Mouse (Mus musculus): ENCODE measurements at regions not wholly inside any gene's neighbourhood (a gene's known extent, or its start where the extent isn't known, plus 50 kb on each side); places are given as distances from the start of the nearest gene placed in this dataset.
"Not testable (repeated sequence)": the region's sequence is repeated elsewhere in the genome, so short reads cannot be mapped to it uniquely, and the experiment has no call there.

- DNase-seq: no peak
Observed at GRCm38 (mm10) chr9:82484341-82484740, 345.0 kb upstream of the Irak1bp1 start.

- DNase-seq: no peak
Observed at GRCm38 (mm10) chr9:82493440-82493839, 335.9 kb upstream of the Irak1bp1 start.

DNA sequence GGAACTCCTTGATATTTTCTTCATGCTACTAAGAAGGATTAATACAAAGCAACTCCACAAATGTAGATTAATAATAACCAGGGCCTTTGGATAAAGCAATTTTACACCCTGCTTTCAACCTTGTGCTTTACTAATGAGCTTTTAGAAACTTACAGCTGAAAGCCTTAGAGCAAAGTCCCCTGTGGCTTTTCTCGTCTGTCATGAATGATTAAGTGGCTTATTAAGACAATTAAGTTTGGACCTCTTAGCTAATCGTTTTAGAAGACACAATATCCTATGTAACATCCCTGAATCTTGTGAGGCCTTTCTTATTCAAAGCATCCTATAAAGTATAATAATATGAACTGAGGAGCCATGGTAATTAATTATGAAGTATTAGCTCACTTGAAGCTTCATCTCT is 319.3 kb upstream of the Irak1bp1 start:
- DNase-seq: no peak

DNA sequence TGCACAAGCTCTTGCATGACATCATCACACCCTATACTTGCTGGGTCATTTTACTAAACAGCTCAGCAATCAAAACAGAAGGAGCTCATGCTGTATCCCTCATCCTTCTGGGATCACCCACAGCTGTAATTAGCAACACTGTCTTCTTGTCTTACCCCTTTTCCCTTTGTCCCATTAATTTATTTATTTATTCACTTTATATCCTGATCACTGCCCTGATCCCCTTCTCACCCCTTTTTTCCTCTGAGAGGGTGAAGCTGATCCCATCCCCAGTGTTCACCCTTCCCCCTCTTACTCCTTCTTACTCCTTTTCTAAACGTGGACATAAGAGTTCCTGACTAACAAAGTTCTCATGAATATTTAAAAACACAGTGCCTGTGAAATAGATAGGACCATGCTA is 310.3 kb upstream of the Irak1bp1 start:
- no peak for DNase-seq

- no peak for DNase-seq
Observed at GRCm38 (mm10) chr9:82527867-82528385, 301.4 kb upstream of the Irak1bp1 start.

GRCm38 (mm10) chr9:82552726-82553125 is 276.6 kb upstream of the Irak1bp1 start:
- no peak for DNase-seq

DNA sequence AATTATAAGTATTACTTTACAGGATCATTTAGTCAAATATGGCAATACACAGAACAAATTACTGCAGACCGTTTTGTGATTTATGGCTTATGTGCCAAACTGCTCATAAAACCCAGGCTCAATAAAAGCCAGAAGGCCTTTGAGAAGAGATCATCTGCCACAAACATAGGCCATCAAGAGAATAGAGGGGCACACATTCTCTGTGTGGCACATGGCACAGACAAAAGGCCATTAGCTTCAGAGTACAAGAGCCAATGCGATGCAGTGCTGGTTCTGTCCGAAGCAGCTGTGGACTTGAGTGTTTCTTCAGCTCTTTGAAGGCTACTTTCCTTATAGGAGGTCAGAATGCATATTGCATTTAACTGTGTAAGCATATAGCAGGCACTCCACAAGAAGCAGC is 276.1 kb upstream of the Irak1bp1 start:
- DNase-seq: no peak

DNA sequence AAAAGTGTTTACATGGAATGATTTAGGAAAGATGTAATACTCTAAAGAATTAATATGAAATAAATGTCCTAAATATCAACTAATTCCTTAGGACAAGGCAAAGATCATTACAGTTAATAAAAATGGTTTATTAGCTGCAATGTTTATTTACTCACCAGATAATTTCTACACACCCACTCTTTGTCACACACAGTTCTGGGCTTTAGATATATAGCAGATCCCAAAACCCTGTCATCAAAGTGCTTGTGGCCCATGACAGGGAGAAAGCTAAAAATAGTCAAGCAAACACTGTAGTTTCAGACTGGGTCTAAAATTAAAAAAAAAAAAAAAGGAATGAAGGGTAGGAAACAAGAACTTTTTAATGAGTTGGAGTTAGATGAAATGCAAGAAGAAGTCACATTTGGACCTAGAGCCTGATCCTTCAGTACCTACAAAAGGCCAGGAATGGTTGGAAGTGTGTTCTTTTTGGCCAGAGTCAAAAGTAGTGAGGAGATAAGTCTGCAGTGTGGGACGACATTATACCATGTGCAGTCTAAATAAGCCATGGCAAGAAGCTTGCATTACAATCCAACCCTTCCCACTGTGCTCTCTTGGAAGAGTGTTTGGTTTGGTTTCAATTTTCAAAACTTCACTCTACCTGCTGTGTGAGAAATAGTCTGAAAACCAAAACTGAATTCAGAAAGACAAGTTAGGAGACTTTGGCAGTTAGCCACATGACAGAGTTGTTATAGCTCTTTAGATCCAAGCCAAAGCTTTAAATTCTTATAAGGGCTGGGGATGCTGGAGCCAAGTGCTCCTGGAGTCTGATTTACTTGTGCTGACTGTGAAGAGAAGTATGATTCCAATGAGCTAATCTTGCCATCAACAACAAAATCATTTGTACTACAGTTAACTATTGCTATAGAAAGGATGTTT is 266.5 kb upstream of the Irak1bp1 start:
- no peak for DNase-seq

- DNase-seq: no peak
Observed at GRCm38 (mm10) chr9:82581373-82582018, 247.8 kb upstream of the Irak1bp1 start.

DNA sequence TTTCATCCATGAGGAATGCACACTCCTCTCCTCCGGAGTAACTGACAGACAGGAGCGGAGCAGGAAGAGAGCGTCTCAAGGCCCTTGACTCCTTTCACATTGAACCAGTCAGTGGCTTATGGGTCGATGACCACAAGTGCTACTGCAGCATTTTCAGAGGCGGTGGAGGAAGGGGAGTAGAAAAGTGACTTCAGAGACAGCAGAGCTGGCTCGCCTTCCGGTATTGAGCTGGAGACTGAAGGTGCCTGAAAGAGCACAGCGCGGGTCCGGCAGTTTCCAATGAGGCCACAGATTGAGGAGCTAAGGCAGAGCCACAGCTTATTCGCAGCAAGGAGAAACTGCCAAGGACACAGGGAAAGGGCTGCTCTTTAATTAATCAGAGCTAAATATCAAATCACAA is 220.2 kb upstream of the Irak1bp1 start:
- DNase-seq: no peak

DNA sequence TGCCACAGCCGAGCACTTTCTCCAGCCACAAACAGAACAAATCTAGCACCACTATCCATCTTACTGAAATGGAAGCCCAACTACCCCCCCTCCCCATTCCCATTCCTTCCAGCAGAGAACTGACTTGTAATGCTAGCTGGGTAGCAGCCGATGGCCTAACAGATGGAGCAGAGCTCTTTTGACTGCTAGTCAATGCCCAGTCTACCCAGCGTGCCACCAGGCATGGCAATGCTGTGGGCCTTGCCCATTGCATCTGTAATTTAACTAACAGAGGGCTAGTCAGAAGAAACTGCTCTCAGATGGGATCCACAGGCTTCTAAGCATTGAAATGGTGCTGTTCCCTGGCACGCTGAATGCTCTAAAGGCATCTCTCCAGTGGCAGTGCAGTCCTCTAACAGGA is 219.4 kb upstream of the Irak1bp1 start:
- peak; percentile 9 for DNase-seq

DNA sequence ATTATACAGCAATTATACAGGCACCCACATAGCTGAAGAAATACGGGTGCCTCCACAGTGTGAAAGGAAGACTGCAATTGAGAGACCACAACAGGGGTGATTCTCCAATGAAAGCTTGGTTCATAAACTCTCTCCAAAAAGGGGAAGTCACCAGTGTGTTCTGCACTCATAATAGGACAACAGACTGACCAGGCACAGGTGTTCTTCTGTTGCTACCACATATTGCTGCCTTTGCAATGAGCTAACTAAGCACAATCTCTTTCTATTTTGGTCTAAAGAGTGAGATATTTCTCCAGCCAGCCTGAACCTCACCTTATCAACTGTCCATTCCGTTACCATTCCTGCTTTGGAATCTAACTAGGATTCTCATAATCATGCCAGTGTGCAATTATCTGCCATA is 216.8 kb upstream of the Irak1bp1 start:
- DNase-seq: no peak

- no peak for DNase-seq
Observed at GRCm38 (mm10) chr9:82632411-82632810, 196.9 kb upstream of the Irak1bp1 start.

DNA sequence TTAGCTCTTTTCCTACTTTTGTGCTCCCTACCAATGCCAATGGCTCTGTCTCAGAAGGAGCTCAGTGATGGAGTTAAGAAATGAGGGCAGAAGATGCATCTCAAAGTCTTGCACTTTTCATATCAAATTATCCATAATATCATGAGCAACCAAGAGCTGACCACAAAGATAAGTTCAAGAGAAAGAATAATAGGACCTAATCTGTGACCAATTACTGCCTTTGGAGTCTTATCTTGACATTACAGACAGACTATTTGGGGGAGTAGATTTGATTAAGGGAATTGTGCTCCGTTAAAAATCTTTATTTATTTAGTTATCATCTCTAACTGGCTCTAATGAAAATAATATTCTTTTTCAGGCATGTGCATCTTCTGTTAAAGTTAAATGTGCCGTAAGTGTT is 189.1 kb upstream of the Irak1bp1 start:
- DNase-seq: no peak

DNA sequence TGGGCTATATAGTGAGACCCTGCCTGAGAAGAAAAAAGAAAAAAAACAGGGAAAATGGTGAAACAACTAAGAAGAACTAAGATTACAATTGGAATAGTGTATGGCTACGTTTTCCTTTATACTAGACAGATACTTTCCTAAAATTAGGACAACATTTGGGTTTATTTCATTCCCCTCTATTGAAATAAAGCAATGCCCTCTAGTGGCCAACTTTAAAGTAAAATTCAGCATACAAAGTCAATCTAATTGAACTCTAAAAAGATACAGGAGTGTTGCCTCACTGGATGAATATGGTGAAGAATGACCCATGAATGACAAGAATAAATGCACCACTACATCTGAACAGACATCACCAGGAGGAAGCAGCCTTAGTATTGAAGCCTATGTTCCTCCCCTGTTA is 185.4 kb upstream of the Irak1bp1 start:
- DNase-seq: no peak

GRCm38 (mm10) chr9:82655511-82655910 is 173.8 kb upstream of the Irak1bp1 start:
- not testable (repeated sequence) for DNase-seq

DNA sequence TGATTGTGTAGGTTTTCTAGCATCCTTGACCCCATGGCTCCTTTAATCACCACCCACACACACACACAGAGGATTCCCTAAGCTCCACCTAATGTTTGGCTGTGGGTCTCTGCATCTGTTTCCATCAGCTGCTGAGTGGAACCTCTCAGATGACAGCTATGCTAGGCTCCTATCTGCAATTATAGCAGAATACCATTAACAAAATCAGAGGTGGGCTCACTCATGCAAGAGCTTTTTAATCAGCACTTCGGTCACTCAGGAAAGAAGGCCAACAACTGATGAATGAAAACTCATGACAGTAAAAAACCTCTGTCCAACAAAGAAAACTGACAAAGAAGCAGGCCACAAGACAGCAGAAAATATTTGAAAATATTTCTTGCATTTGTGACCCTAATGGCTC is 147.1 kb upstream of the Irak1bp1 start:
- no peak for DNase-seq

DNA sequence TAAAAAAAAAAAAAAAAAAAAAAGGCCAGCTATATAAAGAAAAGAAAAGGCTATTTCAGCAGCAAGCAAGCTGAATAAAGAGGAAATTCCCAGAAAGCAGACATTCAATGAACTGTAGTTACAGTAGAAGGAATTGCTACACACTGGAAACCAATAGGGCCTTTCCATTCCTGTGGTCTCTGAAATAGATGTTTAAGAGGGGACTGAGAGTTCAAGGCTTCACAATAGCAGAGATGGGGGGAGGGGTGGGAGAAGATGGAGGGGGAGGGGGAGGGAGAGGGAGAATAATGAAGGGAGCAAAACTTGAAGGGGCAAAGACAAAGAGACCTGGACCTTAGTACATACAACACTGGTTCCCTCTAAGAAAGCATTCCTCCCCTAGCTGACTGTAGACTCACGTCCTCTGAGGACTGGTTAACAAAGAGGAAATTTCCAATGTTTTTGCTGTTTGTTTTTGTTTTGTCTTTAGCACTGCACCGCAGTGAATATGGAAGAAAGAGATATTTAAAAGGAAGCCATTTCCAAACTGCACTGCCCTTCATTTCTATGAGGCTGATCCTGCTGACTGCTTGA is 119.8 kb upstream of the Irak1bp1 start:
- no peak for DNase-seq

GRCm38 (mm10) chr9:82709991-82710593 is 119.2 kb upstream of the Irak1bp1 start:
- no peak for DNase-seq

DNA sequence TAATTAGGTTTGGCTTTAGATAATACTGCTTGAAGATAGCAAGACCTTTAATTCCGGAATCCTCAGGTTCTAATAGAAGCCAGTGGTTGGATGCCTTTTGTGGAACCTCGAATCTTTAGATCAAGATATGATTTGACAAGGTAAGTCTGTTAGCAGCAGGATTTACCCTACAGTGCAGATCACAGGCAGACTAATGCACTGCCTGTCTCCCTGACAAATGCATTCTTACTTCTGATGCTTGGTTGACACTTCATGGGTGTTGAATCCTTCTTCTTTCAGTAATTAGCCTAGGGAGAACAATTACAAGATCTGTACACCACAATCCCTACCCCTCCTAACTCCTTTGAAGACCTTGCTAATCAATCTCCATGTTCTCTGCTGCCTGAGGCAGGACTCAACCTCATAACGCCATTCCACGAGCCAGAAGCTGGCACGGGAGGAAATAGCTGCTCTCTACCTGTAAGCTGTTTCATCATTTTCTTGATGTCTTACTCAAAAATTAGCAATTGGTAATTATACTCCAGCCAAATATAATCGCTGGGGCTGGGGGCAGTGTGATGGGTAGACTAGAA is 118.3 kb upstream of the Irak1bp1 start:
- no peak for DNase-seq

DNA sequence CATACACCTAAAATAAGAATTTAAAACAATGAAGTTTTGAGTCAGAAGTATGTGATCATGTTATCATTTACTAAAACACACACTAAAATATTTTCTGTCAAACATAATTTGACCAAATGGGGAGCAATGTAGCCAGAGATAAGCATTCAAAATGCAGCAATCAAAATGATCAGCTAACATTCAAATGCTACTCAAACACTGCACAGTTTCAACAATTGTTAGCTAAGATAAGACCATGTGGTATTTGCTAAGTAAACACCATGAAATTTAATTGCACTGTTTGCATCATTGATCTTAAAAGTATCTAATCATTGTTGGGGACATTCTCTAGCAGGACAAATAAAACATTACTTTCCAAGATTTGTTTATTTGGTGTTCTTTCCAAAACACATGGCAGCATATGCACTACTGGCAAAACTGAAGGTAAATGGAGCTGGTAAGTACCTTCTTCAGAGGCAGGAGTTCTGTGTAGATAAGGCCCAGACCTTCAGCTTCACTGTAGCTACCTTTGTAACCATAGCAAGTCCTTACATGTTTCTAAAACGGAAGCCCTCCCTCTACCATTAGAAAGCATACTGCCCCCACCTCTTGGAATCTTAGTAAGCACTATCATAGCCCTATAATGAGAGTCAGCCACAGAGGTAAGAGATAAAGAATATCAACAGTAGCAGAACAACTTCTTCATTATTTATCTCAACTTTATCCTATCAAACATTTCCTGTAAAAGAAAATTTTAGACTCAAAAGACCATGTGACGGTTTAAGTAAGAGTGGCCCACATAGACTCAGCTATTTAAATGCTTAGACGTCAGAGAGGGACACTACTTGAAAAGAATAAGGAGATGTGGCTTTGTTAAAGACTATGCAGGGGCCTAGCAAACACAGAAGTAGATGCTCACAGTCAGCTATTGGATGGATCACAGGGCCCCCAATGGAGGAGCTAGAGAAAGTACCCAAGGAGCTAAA is 116.3 kb upstream of the Irak1bp1 start:
- no peak for DNase-seq

- DNase-seq: no peak
Observed at GRCm38 (mm10) chr9:82728652-82729051, 100.7 kb upstream of the Irak1bp1 start.
